Mouse (Mus musculus) brain, embryonic 18.5 days (tissue): Measurements from ENCODE around the gene Pex11a.
A peak's percentile ranks its signal among the peaks of the same experiment; 100 is the strongest.
"Not testable (repeated sequence)": the region's sequence is repeated elsewhere in the genome, so short reads cannot be mapped to it uniquely, and the experiment has no call there.

Experiments used
- DNase-seq: peaks from one replicate; pipeline ENCODE4 v3.0.0-alpha.2; 2012; ENCODE audit warnings: low read depth, low spot score

Gene Pex11a

DNA sequence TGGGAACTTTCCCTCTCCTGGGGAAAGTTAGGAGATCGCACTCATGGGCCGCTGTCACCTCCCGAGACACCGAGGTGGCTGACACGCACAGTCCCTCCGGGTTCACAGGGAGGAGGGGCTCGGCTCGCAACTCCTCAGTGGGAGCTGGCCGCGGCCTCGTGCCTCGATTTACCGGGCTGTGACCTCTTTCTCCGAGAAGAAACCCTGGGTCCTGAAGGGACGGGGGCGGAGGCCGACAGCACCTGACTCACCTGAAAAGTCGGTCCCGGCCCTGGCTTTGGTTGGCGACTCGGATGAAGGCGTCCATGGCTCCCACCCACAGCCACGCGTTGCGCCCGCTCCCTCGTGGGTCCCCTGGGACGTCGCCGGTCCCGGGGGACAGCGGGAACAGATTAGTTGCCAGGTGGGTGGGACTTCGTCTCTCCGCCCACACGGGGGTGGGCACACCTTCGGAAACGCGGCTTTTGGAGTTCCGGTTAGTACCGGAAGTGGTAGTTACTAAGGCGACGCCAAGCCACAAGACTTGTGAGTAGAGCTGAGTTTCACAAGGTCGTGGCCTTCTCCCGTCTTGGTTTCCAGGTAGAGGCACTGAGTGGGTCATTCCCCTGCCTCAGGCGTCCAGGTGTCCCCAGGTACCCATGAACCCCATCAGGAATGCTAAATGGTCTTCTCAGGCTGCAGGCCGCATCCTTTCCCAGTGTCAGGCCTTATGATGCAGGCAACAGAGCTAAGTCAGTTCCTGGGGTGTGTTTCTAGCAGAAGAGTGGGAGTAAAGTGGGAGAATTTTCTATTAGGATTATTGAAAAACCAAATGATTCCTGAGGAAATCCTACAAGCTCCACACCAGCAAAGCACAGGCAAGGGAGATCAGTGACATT, at the start of gene Pex11a, which contains the start of gene Wdr93:
Gene Pex11a, minus strand, starts transcription at position 473 of the 878 bp plus-strand sequence.
Gene Wdr93, plus strand, starts transcription at position 505 of the 878 bp plus-strand sequence.
- DNase-seq, result peak; percentile 54

- not testable (repeated sequence) for DNase-seq
Observed at GRCm38 (mm10) chr7:79789812-79790211, 46.9 kb upstream of the Pex11a start.

GRCm38 (mm10) chr7:79786295-79786694, 43.4 kb upstream of the Pex11a start:
- no peak for DNase-seq

GRCm38 (mm10) chr7:79782516-79782855, 39.6 kb upstream of the Pex11a start:
- DNase-seq, result no peak

DNA sequence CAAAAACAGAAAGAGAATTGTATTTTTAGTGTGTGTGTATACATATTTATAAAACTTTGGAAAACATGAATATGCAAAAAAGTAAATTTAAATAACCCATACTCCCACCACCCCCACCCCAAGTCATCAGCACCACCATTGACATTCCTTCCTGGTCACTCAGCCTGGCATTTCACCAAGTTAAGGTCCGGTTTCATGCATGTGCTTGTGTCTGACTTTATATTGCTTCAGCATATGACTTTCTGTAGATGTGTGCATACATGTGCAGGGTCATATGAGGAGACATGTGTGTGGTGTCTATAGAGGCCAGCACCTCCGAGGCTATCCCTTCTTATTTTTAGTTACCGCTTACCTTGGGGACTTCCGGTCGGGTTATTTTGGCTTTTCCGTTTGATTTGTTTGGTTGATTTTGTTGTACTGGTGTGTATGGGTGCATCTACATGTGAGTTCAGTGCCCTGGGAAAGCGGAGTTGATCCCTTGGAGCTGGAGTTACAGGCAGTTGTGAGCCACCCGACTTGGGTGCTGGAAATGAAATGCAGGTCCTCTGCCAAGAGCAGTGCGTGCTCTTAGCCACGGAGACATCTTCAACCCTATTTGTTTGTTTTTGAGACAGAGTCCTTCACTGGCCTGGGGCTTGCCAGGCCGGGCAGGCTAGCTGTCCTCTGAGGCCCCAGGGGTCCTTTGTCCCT, 39.0 kb upstream of the Pex11a start:
- DNase-seq, result no peak

GRCm38 (mm10) chr7:79780647-79781626, 38.0 kb upstream of the Pex11a start:
- no peak for DNase-seq

- DNase-seq, result no peak
Observed at GRCm38 (mm10) chr7:79771561-79772512, 28.9 kb upstream of the Pex11a start.

- DNase-seq, result no peak
Observed at GRCm38 (mm10) chr7:79769664-79770063, 26.7 kb upstream of the Pex11a start.

GRCm38 (mm10) chr7:79765991-79766390, 23.1 kb upstream of the Pex11a start:
- DNase-seq, result no peak

DNA sequence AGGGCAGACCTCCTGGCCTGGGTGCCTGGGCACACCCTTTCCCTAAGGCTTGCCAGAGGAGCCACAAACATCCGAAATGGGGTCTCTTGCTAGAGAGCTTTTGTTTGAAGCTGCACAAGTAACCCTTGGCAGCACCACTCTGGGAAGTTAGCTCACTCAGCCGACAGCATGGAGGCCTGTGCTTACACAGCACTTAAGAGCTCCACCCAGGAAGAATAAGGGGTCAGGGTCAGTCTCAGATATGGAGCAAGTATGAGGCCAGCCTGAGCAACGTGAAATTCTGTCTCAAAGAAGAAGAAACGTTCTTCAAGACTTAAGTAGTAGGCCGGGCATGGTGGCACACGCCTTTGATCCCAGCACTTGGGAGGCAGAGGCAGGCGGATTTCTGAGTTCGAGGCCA, 19.2 kb upstream of the Pex11a start:
- no peak for DNase-seq

GRCm38 (mm10) chr7:79761124-79761876, 18.4 kb upstream of the Pex11a start:
- DNase-seq, result no peak

DNA sequence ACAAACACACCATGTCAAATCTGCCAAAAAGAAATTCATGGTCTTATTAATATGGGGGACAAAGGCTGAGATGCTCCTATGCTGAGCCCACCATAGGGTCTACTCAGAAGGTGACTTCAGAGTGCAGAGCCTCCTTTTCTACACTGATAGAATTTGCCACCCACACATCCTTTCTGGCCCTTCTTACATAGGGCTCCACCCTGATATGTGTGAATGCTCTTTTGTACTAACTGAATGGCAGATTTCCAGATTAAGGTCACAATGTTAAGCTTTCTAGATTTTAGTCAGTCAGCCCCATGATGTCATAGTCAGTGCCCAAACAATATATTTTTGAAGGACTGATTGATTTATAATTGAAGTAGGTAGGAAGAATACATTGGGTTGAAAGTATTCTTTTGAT, 16.8 kb upstream of the Pex11a start:
- DNase-seq, result no peak

DNA sequence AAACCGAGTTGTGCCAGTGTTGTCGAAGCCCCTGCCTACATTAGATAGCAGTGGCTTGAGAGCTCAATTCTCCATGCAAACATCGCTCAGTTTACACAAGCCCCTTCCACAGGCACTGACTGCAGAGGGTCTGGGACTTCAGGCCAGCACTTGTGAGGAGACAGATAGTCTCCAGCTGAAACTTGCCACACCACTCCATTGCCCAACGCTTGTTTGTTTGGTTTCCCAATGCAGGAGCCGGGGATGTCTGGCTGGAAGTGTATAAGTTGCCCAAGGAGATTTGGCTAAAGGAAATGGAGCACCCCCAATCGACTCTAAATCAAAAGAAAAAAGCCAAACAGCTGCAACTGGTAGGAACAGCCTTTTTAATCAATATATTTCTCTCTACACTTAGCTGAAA, 15.2 kb upstream of the Pex11a start:
- DNase-seq, result no peak

- no peak for DNase-seq
Observed at GRCm38 (mm10) chr7:79756334-79756733, 13.4 kb upstream of the Pex11a start.

GRCm38 (mm10) chr7:79749511-79749910, 6.6 kb upstream of the Pex11a start:
- DNase-seq, result no peak

DNA sequence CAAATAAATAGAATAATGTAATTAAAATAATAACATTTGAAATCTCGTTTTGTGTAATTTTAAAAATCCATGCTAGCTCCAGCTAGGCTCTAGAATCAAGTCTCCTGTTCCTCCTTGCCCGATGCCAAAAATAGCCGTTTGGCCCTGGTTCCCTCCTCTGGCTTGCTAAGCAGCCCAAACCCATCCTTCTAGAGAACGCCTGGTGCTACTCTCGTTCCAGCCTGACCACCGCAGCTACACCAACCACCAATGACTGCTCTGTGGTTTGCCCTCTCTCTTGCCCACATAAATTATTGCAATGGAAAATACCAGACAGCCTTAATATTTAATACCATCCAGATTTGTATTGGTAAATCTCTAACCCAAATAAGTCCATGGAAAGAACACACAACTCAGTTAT, 4.7 kb upstream of the Pex11a start:
- DNase-seq, result no peak

GRCm38 (mm10) chr7:79744585-79744984, 1.7 kb upstream of the Pex11a start:
- DNase-seq, result no peak

DNA sequence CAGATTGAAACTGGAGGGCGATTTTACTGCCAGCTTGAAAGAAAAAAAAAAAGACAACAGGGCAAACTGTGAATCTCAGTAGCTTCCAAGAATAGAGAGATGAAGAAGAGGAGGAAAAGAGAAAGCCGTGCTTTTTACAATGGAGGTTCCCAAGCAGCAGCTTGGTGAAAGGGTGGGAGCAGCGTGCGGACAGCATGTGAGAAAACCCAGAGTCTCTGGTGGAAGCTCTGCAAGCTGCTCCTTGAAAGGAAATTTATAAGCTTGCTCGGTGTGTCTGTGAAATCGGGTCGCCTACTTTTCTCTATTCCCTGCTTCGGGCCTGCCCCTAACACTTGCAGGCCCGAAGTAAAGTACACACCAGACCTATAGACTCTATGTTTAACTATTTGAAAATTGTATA, 1.1 kb upstream of the Pex11a start:
- no peak for DNase-seq

DNA sequence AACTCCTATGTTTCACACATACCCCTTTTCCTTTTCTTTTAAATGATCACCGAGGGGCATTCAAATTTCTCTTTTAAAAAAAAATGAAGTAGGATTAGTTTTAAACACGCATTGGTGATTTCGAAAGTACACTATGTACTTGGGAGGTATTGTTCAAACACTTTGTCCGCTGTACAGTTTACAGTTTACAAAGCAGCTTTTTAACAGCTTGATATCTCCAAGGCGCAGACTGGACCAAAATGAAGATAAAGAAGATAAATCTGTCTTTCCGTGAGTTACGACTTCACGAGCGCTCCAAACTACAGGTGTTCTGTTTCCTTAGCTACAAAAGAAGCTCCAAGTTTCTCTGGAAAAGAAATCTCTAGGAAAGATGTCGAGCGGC, 663 bp downstream of the Pex11a start:
- DNase-seq, result no peak

GRCm38 (mm10) chr7:79740279-79740678, 2.7 kb downstream of the Pex11a start:
- DNase-seq, result no peak
